Mouse (Mus musculus) common myeloid progenitor, adult 5-6 weeks (primary cell): ENCODE measurements at regions not wholly inside any gene's neighbourhood (a gene's known extent, or its start where the extent isn't known, plus 50 kb on each side); places are given as distances from the start of the nearest gene placed in this dataset.

Experiments
- ATAC-seq: replicated peaks from 2 replicates; pipeline ENCODE4 v1.8.0; 2016; ENCODE audit warnings: low read depth, mild to moderate bottlenecking, moderate TSS enrichment, inconsistent platforms; ENCODE audit not compliant: poor library complexity, severe bottlenecking

- ATAC-seq = no peak
Observed at GRCm38 (mm10) chr4:142970040-142970439, 242.8 kb downstream of the Prdm2 start.

DNA sequence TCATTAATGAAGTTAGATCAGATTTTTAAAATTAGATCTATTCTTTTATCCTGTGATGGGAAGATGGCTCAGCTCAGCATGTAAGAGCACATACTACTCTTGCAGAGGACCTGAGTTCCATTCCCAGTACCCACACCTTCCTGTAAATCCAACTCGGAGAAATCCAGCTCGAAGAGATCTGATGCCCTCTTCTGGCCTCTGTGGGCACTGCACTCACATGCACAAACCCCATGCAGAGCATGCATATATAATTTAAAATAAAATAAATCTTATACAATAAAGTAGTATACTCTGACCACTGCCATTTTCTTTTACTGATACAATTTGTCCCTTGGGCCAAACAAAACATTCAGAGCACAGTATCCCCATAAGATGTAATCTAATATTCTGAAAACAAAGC is 245.2 kb downstream of the Prdm2 start:
- no peak for ATAC-seq

- ATAC-seq = no peak
Observed at GRCm38 (mm10) chr4:142956832-142957429, 255.9 kb downstream of the Prdm2 start.

DNA sequence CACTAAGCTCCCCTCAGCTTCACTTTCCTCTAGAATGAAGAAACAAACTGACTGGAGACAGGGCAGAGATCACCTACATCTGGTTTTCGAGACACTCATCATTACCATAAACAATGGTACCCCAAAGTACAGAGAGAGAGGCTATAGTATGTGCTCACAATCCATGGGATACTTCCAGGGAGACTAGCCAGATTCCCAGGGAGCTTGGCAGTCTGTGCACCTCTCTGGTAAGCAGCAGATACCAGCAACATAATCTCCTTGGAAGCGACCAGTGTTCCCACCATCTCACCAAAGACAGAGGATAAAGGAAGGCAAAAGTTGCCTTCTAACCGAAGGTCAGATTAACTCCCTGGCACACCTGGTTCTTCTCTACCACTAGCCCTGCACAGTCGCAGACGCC is 256.4 kb downstream of the Prdm2 start:
- no peak for ATAC-seq

- no peak for ATAC-seq
Observed at GRCm38 (mm10) chr4:142953724-142954123, 259.1 kb downstream of the Prdm2 start.

DNA sequence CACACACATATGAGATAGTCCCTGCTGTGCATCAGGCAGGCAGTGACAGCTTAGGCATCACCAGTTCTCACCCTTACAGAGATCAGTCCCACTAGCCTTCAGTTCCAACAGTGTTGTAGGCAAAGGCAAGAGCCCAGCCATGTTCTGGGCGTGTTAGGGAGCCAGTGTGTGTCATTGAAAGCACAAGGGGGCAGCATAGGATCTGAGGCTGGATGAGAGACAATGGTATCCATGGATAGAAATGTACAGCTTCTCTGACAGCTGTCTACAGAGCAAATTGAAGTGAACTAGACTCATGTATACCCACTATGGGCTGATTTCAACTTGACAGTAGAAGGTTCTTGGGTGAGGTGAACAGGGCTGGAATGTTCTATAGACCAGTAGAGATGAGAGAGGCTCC is 259.9 kb downstream of the Prdm2 start:
- ATAC-seq = no peak

DNA sequence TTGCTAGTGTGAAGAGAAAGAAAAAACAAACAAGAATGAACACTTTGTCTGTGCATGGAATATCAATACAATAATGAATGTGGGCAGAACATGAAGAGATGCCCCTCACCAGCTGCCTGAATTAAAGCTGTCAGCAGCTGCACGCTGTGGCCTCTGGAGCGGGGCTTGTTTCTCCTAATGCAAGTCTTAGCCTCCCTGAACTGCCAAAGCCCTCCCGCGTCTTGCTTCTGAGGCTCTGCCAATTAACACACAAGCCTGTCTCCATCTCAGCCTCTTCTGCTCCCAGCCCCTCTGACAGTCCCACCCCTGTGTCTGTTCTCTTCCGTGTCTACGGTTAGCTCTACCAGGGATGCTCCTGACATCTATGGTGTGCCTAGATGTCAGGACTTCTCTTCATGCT is 265.1 kb downstream of the Prdm2 start:
- ATAC-seq = no peak

- ATAC-seq = no peak
Observed at GRCm38 (mm10) chr4:142933627-142934026, 279.2 kb downstream of the Prdm2 start.

- ATAC-seq = no peak
Observed at GRCm38 (mm10) chr4:142929245-142929644, 283.6 kb downstream of the Prdm2 start.

DNA sequence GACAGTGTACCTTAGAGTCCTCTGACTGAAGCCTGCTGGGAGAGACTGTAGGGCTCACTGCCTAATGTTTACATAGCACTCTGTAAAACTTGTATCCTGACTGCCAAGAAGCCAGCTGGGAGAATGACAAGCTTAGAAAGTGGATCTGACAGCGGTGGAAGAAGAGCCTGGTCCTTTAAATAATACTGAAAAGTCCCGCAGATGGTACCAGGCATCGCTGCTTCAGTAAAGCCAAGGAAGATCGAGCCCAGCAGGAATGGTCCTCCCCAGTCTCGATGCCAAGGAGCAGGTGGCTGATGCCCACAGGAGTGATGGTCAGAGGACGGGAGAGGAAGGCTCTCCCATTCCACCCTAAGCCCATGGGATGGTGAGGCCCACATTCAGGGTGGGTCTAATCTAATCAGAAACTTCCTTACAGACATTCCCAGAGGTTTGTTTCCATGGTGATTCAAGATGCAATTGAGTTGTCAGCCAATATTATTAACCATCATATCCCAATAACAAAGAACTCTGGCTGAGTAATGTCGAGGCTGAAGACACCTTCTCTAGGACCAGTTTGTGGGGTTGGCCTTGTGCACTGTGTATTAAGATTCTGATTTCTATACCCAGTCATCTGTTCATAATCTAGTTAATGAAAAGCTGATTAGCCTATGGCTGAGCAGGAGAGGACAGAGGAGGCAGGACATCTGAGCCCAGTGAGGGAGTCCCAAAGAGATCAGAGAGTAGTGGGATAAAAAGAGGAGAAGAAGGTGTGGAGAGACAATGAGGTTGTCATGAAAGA is 285.3 kb downstream of the Prdm2 start:
- no peak for ATAC-seq

- no peak for ATAC-seq
Observed at GRCm38 (mm10) chr4:142925111-142925510, 287.7 kb downstream of the Prdm2 start.

- ATAC-seq = no peak
Observed at GRCm38 (mm10) chr4:142909355-142909947, 303.3 kb downstream of the Prdm2 start.

DNA sequence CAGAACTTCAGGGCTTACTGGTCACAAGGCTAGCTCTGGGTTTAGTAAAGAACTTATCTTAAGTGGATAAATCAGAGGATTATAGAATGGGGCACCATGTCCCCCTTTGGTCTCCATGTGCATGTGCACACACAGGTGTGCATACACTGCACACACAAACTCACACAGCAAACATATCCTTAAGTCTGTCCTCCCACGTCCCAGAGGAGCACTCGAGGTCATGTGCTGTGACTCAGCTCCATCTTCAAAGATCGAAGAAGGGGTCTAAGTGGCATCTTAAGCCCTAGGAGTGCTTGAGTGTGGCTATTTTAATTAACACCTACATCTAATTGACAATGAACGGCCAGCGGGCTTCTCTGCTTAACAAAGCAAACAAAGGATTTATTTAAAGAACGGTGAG is 304.0 kb downstream of the Prdm2 start:
- ATAC-seq = no peak

- ATAC-seq = no peak
Observed at GRCm38 (mm10) chr4:142903356-142904032, 309.3 kb downstream of the Prdm2 start.

GRCm38 (mm10) chr4:142900792-142901191 is 312.0 kb downstream of the Prdm2 start:
- ATAC-seq = no peak

DNA sequence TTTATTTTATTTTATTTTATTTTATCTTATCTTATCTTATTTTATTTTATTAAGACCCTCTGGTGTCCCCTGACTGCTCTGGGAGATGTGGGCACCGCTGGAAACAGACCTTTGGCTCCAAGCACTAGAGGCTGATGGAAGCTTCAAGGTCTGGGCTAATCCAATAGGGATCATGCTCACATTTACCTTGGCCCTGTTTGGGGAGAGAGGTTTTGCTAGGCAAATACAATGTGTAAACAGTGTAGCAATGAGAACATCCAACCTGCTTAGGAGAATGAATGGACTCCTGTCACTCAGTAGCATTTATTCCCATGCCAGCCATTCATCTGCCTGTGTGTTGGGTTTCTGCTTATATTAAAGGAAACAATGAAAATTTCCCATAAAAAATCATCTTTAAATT is 313.8 kb downstream of the Prdm2 start:
- no peak for ATAC-seq

GRCm38 (mm10) chr4:142890711-142891110 is 322.1 kb downstream of the Prdm2 start:
- ATAC-seq = no peak

DNA sequence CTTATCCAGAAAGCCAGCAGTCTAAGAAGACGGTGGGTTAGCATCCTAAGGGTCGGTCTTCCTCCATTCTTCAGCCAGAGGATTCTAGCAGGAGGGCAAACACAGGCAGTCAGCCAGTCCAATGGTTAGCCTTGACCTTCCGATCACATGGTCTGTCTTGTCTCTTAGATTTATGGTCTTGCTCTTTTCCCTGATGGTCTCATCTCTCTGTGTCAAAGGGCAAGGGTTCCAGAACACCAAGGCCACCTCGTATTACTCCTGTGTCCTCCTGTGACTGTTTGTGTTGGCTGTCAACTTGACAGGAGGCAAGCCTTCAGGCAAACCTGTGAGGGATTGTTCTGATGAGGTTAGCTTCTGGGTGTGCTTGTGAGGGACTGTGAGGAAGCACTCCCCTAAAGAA is 323.9 kb downstream of the Prdm2 start:
- ATAC-seq = no peak

GRCm38 (mm10) chr4:142887876-142888275 is 324.9 kb downstream of the Prdm2 start:
- no peak for ATAC-seq

GRCm38 (mm10) chr4:142880323-142880759 is 332.5 kb downstream of the Prdm2 start:
- ATAC-seq = peak; percentile 72

DNA sequence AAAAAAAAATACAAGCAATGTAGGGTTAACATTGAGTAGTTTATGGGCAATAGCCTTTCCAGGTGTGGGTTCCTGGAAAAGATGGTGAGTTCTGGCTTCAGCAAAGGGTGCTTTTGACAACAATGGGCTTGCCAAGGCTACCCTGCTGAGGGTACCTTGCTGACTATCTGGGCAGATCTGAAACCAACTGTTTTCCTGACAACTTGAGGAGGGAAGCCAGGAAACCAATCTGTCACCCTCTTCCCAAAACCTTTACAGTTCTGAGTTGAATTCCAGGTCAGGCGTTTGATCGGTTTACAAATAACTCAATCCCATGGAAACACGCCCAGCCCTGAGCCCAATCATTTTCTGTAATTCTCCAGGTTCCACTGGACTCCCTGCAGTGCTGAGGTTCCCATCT is 336.6 kb downstream of the Prdm2 start:
- ATAC-seq = no peak
